Mouse (Mus musculus) ES-E14 (cell line): ENCODE data around the gene Mndal.
"Not testable (repeated sequence)": the region's sequence is repeated elsewhere in the genome, so short reads cannot be mapped to it uniquely, and the experiment has no call there.

Experiments used
- HCFC1 ChIP-seq: IDR thresholded peaks from 2 replicates; pipeline ENCODE4 v1.6.1; 2012; ENCODE audit warnings: low read length, inconsistent platforms, borderline replicate concordance; ENCODE audit not compliant: insufficient read depth
- ZC3H11A ChIP-seq: IDR thresholded peaks from 2 replicates; pipeline ENCODE4 v1.6.1; 2012; ENCODE audit warnings: low read depth, mild to moderate bottlenecking, inconsistent platforms, low read length, borderline replicate concordance
- ZNF384 ChIP-seq: IDR thresholded peaks from 2 replicates; pipeline ENCODE4 v1.6.1; 2012; ENCODE audit warnings: low read depth, low read length, inconsistent platforms

DNA sequence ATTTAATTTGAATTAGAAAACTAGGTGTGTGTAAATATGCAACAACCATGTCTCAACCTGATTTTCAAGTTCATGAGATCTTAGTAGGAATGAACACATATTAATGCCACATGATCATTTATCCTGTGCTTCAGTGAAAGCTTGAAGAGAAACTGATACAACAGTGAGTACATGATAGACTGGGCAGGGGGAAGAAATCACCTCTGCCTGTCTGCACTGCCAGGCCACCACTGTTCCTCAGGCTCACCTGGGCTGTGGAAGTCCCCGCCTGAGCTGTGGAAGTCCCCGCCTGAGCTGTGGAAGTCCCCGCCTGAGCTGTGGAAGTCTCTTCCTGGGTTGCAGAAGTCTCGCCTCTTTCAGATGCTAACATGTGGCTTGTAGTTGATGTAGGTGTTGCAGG, 36.4 kb downstream of the Mndal start:
- not testable (repeated sequence) for TF ChIP-seq ZC3H11A, ZNF384, HCFC1
